Mouse (Mus musculus) splenic B cell, adult 2 months (primary cell): ENCODE measurements around the gene Ube2n.

Experiments
- DNase-seq: peaks from one replicate; pipeline ENCODE4 v3.0.0-alpha.2; 2011; ENCODE audit warnings: low read depth, low spot score
- H3K27me3 ChIP-seq: 2 replicates; pipeline ENCODE4 v1.6.1; 2012; ENCODE audit warnings: mild to moderate bottlenecking, low read length, moderate library complexity, mixed read lengths; ENCODE audit not compliant: control insufficient read depth, poor library complexity, insufficient read depth, severe bottlenecking
- H3K36me3 ChIP-seq: 2 replicates; pipeline ENCODE4 v1.6.1; 2012; ENCODE audit warnings: mild to moderate bottlenecking, low read length, moderate library complexity, mixed read lengths; ENCODE audit not compliant: control insufficient read depth, poor library complexity, insufficient read depth, severe bottlenecking

Ube2n gene

GRCm38 (mm10) chr10:95577567-95577950, 62.6 kb downstream of the Ube2n start:
- DNase-seq = no peak
- Histone ChIP-seq H3K36me3 (no peaks in the 10 kb centered on the region), H3K27me3 (no peaks in the 10 kb centered on the region)

- no peaks in the 10 kb centered on the region for H3K36me3 ChIP-seq
- no peaks in the 10 kb centered on the region; the same call in 1 of the 2 replicates for H3K27me3 ChIP-seq
- DNase-seq = no peak
Observed at GRCm38 (mm10) chr10:95585554-95585953, 70.6 kb downstream of the Ube2n start.

- no peaks in the 10 kb centered on the region; the same call in 1 of the 2 replicates for H3K27me3 ChIP-seq
- no peaks in the 10 kb centered on the region for H3K36me3 ChIP-seq
- no peak for DNase-seq
Observed at GRCm38 (mm10) chr10:95587509-95588220, 72.7 kb downstream of the Ube2n start.

- DNase-seq = no peak
- Histone ChIP-seq H3K36me3 (no peaks in the 10 kb centered on the region), H3K27me3 (no peaks in the 10 kb centered on the region; the same call in 1 of the 2 replicates)
Observed at GRCm38 (mm10) chr10:95589196-95589595, 74.3 kb downstream of the Ube2n start.

- DNase-seq = no peak
- Histone ChIP-seq H3K36me3 (no peaks in the 10 kb centered on the region), H3K27me3 (no peaks in the 10 kb centered on the region; the same call in 1 of the 2 replicates)
Observed at GRCm38 (mm10) chr10:95590196-95590595, 75.3 kb downstream of the Ube2n start.

- Histone ChIP-seq H3K27me3 (no peaks in the 10 kb centered on the region; the same call in 1 of the 2 replicates), H3K36me3 (no peaks in the 10 kb centered on the region)
- no peak for DNase-seq
Observed at GRCm38 (mm10) chr10:95591257-95591656, 76.3 kb downstream of the Ube2n start.

GRCm38 (mm10) chr10:95594414-95594813, 79.5 kb downstream of the Ube2n start:
- H3K36me3 ChIP-seq = no peaks in the 10 kb centered on the region
- no peaks in the 10 kb centered on the region for H3K27me3 ChIP-seq
- no peak for DNase-seq
